Mouse (Mus musculus): ENCODE results near the gene Golph3.

Gene Golph3

DNA sequence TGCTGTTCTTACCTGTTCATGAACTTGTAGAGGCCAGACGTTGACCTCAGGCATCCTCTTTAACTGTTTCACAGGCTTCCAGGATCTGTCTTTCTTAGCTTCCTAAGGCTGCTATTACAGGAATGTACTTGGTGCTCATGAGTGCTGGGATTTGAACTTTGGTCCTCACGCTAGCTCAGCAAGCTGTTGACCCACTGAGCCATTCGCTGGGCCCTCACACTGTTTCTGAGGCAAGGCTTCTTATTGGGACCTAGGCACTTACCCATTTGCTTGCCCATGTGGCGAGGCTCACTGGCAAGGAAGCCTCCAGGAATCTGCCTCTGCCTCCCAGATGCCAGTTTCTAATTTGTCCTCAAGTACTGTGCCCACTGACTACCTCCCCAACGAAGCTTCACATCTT is 1.4 kb upstream of the Golph3 start:
- no peak for DNase-seq

GRCm38 (mm10) chr15:12320441-12321090 is 684 bp upstream of the Golph3 start:
- DNase-seq, result no peak

DNA sequence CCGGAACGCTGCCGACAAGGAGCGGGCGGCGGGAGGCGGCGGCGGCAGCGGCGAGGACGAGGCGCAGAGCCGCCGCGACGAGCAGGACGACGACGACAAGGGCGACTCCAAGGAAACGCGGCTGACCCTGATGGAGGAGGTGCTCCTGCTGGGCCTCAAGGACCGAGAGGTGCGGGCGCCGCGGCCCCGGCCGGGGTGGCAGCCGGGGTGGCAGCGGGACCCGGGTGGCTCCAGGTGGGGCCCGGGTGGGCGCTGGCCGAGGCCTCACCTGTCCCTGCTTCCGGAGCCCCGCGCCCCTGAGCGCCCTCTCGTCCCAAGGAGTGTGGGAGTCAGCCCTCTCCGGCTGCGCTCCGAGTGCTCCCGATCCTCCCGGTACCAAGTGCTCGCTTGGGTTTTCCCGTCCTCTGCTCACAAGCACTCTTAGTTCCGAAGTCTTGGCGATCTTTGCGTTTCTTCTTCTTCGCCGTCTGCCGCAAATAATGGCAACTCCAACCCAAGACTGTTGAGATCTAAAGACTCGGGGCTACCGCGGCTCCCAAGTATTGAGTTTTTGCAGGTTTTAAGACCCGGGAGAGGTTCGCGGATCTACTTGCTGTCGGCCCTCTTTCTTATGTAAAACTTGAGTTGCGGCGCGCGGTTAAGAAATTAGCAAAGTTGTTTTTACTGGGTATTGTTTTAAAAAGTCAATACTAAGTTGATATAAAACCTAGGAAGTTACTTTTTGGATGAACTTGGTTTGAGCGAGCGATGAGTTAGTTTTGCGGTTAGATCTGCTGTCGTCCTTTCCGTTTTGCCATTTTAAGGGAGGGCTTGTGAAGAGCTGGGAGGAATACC is 755 bp downstream of the Golph3 start, which contains the start of gene 1810049J17Rik:
Gene 1810049J17Rik (minus strand): TSS at position 112 of the 834 bp plus-strand sequence.
- peak; percentile 36 to 48 for DNase-seq

GRCm38 (mm10) chr15:12322676-12323402 is 1.6 kb downstream of the Golph3 start:
- DNase-seq, result no peak

GRCm38 (mm10) chr15:12324326-12324725 is 3.1 kb downstream of the Golph3 start:
- no peak for DNase-seq

- DNase-seq, result no peak
Measured at GRCm38 (mm10) chr15:12330389-12330788, 9.1 kb downstream of the Golph3 start.

GRCm38 (mm10) chr15:12330892-12331291 is 9.6 kb downstream of the Golph3 start:
- DNase-seq, result no peak

- no peak for DNase-seq
Measured at GRCm38 (mm10) chr15:12331300-12331699, 10.1 kb downstream of the Golph3 start.

- DNase-seq, result no peak
Measured at GRCm38 (mm10) chr15:12334381-12334780, 13.1 kb downstream of the Golph3 start.

DNA sequence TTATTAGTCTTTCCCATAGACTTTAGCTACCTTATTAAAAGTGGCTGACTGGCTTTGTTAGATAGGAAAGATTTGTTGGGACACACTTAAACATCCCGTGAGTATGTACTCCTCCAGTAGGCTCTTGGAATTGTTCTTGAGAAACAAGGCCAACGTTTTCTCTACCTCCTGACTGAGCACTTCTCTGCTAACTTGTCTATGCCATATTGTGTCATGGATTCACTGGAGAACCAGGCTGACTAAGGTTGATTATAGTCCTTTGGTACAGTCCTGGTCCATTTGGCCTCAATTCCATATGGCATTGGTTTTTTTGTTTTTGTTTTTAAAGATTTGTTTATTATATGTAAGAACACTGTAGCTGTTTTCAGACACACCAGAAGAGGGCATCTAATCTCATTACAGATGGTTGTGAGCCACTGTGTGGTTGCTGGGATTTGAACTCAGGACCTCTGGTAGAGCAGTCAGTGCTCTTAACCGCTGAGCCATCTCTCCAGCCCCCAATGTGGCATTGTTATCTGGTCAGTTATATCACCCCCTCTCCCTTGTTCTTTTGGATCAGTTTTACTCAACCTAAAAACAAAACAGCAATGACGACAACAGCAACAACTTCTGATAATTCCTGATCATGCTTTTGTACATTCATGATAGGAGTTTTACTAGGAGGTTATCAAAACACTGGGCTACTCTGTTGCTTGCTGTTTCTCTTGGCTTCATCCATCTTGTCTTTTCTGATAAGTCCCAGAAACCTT is 16.0 kb downstream of the Golph3 start:
- no peak for DNase-seq

DNA sequence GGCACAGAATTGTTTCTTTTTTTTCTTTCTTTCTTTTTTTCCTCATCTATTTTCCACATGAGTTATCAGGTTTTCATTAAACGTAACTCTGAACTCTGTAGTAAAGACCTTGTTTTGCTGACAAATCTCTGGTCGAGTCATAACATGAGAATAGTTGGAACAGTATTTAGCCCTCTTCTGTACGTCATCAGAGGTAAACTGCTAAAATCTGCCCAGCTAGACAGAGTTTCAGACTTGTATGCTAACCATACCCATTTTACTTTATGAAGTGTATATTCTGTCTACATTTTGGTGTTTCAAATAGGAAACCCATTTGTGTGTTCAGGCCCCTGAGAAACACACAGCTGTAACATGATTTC is 16.5 kb downstream of the Golph3 start:
- no peak for DNase-seq

DNA sequence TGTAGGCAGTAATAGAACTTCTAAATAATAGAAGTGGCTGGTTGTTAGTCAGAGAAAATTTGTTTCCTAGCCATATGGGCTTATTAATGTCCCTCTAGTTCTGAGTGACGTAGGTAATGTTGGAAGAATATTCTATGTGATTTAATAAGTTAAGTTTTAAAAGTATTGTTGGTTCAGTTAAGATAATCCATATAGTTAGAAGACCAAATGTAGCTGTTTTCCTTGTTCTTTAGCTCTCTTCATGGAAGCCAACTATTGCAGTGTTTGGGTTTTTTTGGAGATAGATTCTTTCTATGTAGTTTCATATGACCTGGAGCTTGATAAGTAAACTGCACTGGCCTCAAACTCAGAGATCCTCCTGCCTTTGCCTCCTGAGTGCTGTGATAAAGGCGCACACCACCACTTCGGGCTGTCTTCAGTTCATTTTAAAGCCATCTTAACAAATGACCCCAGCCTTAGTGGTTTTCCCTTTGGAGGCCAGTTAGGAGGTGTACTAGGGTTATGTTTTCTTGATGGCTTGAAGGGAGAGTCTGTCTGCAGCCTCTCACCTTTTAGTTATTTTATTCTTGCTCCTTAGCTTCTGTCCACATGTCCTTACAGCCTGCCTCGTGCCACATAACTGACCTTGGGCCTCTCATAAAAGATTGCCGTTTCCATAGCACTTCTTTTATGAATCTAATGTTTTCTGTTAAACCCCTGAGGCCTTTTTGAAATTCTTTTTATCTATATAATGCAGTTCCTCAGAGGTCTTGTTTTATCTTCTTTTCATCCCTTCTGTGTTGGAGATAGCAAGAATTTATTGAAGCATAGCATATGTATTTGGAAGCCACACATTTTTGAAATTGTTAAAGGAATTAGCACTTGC is 19.5 kb downstream of the Golph3 start:
- no peak for DNase-seq

DNA sequence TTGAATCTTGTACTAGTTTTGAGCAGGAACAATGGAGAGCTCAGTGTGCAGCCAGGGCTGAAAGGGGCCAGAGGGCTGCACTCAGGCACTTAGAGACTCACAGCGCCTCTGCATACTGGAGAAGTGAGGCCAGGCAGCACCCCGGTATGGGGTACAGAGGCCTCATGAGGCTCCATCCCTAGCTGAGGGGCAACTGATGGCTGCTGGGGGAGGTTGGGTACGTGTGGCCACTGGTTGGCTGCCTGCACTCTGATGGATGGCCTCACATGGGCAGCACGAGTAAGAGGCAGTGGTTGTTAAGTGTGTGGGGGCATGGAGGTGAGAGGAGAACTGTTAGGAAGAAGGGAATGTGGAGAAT is 20.1 kb downstream of the Golph3 start:
- DNase-seq, result no peak

DNA sequence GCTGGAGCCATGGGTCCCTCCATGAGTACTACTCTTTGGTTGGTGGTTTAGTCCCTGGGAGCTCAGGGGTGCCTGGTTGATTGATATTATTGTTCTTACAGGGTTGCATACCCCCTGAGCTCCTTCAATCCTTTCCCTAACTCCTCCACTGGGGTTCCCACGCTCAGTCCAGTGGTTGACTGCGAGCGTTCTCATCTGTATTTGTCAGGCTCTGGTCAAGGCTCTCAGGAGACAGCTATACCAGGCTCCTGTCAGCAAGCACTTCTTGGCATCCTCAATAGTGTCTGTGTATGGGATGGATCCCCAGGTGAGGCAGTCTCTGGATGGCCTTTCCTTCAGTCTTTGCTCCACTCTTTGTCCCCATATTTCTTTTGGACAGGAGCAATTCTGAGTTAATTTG is 25.7 kb downstream of the Golph3 start:
- no peak for DNase-seq

DNA sequence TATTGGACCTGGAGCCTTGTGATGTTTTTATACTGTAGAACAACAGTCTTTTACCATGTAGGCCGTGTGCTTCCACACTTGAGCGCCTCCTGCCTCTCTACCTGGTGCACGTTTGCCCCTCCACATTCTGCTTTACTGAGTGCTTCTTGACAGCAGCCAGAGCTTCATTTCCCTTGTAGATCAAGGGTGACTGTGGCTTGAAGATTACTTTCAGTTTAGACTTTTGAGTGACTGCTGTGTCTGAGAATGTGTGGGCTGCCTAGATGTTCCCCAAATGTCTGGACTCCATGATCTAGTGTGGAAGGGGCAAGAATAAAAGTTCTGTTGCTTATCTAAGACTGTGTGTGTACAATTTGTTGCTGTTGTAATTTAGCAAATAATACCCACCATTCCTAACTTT is 27.7 kb downstream of the Golph3 start:
- DNase-seq, result no peak

- DNase-seq, result no peak
Measured at GRCm38 (mm10) chr15:12349840-12350239, 28.6 kb downstream of the Golph3 start.

GRCm38 (mm10) chr15:12351470-12351869 is 30.2 kb downstream of the Golph3 start:
- DNase-seq, result no peak

DNA sequence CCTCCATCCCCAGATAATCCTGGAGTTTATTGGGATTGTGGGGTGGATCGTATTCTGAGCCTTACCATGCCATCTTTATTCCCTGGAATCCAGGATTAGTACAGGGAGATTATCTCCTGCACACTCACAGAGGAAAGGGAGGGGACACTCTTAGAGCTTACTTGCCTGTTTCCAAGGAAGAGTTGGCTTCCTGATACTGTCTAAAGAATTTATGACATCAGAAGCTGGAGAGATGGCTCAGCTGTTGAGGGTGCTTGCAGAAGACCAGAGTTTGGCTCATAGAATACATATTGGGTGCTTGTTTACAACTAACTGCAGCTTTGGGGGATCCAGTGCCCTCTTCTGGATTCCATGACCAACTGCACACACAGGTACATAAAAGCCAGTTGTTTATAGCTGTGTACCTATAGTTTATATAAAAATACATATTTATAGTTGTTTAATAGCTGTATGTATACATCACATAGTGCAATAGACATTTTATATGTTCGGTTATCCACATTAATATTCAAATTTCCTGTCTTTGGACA is 33.1 kb downstream of the Golph3 start:
- DNase-seq, result no peak

GRCm38 (mm10) chr15:12355261-12355660 is 34.0 kb downstream of the Golph3 start:
- DNase-seq, result no peak

GRCm38 (mm10) chr15:12355907-12356306 is 34.7 kb downstream of the Golph3 start:
- DNase-seq, result no peak

DNA sequence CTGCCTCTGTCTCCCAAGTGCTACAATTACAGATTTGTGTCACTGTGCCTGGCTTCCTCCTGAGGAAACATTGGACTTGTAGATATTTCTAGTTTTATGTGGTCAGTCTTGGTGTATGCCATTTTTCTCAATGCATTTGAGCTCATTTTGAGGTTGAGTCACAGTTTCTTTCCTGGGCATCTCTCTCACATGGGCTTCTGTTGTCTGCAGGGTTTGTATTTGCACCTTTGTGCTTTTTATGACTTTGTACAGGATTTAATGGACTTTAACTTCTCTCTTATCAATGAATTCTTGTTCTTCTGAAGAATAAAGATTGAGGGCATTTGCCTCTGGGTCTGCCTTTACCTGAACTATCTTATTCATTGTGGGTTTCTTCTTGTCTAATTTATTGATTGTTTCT is 36.2 kb downstream of the Golph3 start:
- no peak for DNase-seq

GRCm38 (mm10) chr15:12358384-12358783 is 37.1 kb downstream of the Golph3 start:
- DNase-seq, result no peak

Measured in B cell, adult 2 months (primary cell).